Comparison of ENCODE assay signal across 11 mouse cellular contexts in genomic region chr3:82406336-82406735, GRCm38 (mm10). TPM values are rescaled to one million over a fixed set of nuclear protein-coding genes. Genes with fewer than 3 reads are reported as not detected.
DNase-seq lines count a peak whose midpoint lies in the region; ATAC-seq and TF ChIP-seq lines count a peak whose summit lies in the region.
"Had no signal": no experiment of that assay in that cellular context is flagged by ENCODE, and none has a peak within 500 bp of the region (broad histone marks: within the 10 kb centered on the region; RNA-seq: fewer than 3 reads in every experiment).

No protein-coding gene starts in this region.

- H3K9ac ChIP-seq in midbrain, embryonic 13.5 days (replicated peaks): no peak overlapping the region
- H3K9ac ChIP-seq: limb, embryonic 13.5 days had no signal

- no peaks in the 10 kb centered on the region for H3K4me1 ChIP-seq in midbrain, embryonic 13.5 days (replicated peaks)
- no peaks in the 10 kb centered on the region for H3K4me1 ChIP-seq in midbrain, embryonic 10.5 days
- H3K4me1 ChIP-seq: limb, embryonic 13.5 days; megakaryocyte, embryonic 14.5 days had no signal

- no peak overlapping the region for H3K4me3 ChIP-seq in midbrain, embryonic 13.5 days (replicated peaks)
- no peak overlapping the region for H3K4me3 ChIP-seq in midbrain, embryonic 10.5 days
- H3K4me3 ChIP-seq in left cerebral cortex, adult 2 months: no peak overlapping the region
- H3K4me3 ChIP-seq: limb, embryonic 13.5 days; megakaryocyte, embryonic 14.5 days had no signal

- H3K36me3 ChIP-seq in midbrain, embryonic 13.5 days: no peaks in the 10 kb centered on the region
- H3K36me3 ChIP-seq in midbrain, embryonic 10.5 days: no peaks in the 10 kb centered on the region
- H3K36me3 ChIP-seq: limb, embryonic 13.5 days had no signal

- no peak overlapping the region for H3K4me2 ChIP-seq in midbrain, embryonic 13.5 days (replicated peaks)
- H3K4me2 ChIP-seq: limb, embryonic 13.5 days had no signal

- 87% methylated on average over 3 of the region's 3 CpGs for WGBS in midbrain, embryonic 13.5 days
- WGBS in midbrain, embryonic 10.5 days: 91% methylated on average over 3 of the region's 3 CpGs

- intact Hi-C loops in left cerebral cortex, adult 2 months (cut with DNase I): loop anchor here (5.0 to 10.0 kb wide), 3 partner anchors 246 to 648 kb away; partner anchors contain the start of gene Plrg1

- TF ChIP-seq CTCF in left cerebral cortex, adult 2 months (IDR thresholded peaks at IDR 0.05): no peak

- no peaks in the 10 kb centered on the region for H3K27me3 ChIP-seq in midbrain, embryonic 13.5 days
- H3K27me3 ChIP-seq in midbrain, embryonic 10.5 days (ENCODE audit: low read depth, poor library complexity, severe bottlenecking): no peaks in the 10 kb centered on the region
- H3K27me3 ChIP-seq: limb, embryonic 13.5 days; megakaryocyte, embryonic 14.5 days had no signal

- 0 out of 2 replicates have a peak, but pooled peaks have one; percentile 14 for ATAC-seq in midbrain, embryonic 13.5 days
- ATAC-seq in megakaryocyte progenitor cell, adult 5-6 weeks (replicated peaks; ENCODE audit: poor library complexity): no peak

- no peak overlapping the region for H3K27ac ChIP-seq in midbrain, embryonic 13.5 days
- no peak overlapping the region for H3K27ac ChIP-seq in midbrain, embryonic 10.5 days (replicated peaks)
- H3K27ac ChIP-seq in left cerebral cortex, adult 2 months: no peak overlapping the region
- H3K27ac ChIP-seq: limb, embryonic 13.5 days had no signal

- H3K9me3 ChIP-seq in midbrain, embryonic 13.5 days: no peaks in the 10 kb centered on the region
- H3K9me3 ChIP-seq in midbrain, embryonic 10.5 days (replicated peaks): no peaks in the 10 kb centered on the region
- H3K9me3 ChIP-seq: limb, embryonic 13.5 days; megakaryocyte, embryonic 14.5 days had no signal

- no peak for DNase-seq in midbrain, embryonic 10.5 days (ENCODE audit: low spot score)
- DNase-seq in frontal cortex, postnatal 10 days (ENCODE audit: low spot score in 2 of 2): peak; percentile 46 to 53
- peak; percentile 54 to 55 for DNase-seq in left cerebral cortex, adult 2 months (ENCODE audit: extremely low spot score in 1 of 2, low spot score in 2 of 2)
- peak; percentile 45 for DNase-seq in right cerebral cortex, postnatal 4 days
- DNase-seq in kidney, adult 8-10 months: no peak
- no peak for DNase-seq in embryo, embryonic 11 days
- DNase-seq: thymus, adult 2 months had no signal

RNA-seq across cellular contexts. Expression of gene Map9, which starts 48.5 kb away (rescaled TPM):
- polyA plus RNA-seq in midbrain, embryonic 13.5 days (2015; fragmentation: Nextera tagmentation; extraction: Ambion mirVana): 50.8 and 57.6 TPM in 2 replicates
- 6.4 and 7.8 TPM in 2 replicates for polyA plus RNA-seq in midbrain, embryonic 10.5 days (2016; fragmentation: Nextera tagmentation; extraction: Ambion mirVana)
- total RNA-seq in left cerebral cortex, adult 2 months (2021): 10 to 100 TPM; 94.8 TPM
- total RNA-seq in megakaryocyte progenitor cell, adult 5-6 weeks (2015): 0.59 and 0.69 TPM in 2 replicates
- 0.29 and 0.64 TPM in 2 replicates for total RNA-seq in megakaryocyte progenitor cell, adult 5-6 weeks (2017)

Comparison
In these comparisons a context has a peak if more than half of its experiments do, and no peak if none do; other contexts are left out.
1. DNase-seq: peak in frontal cortex, postnatal 10 days (2 of 2), left cerebral cortex, adult 2 months (2 of 2) and right cerebral cortex, postnatal 4 days (single experiment); none in midbrain, embryonic 10.5 days (single experiment), kidney, adult 8-10 months (0 of 2) and embryo, embryonic 11 days (single experiment).
2. RNA of gene Map9, which starts 48.5 kb away (total RNA-seq): 94.8 TPM in left cerebral cortex, adult 2 months; 0.29 to 0.69 TPM in megakaryocyte progenitor cell, adult 5-6 weeks; every median in the first group is over 10 times any median in the second.